Mouse (Mus musculus) E14TG2a.4 (cell line): Measurements from ENCODE around the gene Glud1.

ENCODE experiments used
- CTCF ChIP-seq: conservative IDR thresholded peaks from 2 replicates; pipeline ENCODE4 v1.5.1; 2014; ENCODE audit warnings: low read length
- NANOG ChIP-seq: IDR thresholded peaks from 2 replicates; pipeline ENCODE4 v1.6.1; 2014; ENCODE audit warnings: borderline replicate concordance, low read length, mixed read lengths
- POU5F1 ChIP-seq: IDR thresholded peaks from 2 replicates; pipeline ENCODE4 v1.6.1; 2014; ENCODE audit warnings: low read length, borderline replicate concordance

DNA sequence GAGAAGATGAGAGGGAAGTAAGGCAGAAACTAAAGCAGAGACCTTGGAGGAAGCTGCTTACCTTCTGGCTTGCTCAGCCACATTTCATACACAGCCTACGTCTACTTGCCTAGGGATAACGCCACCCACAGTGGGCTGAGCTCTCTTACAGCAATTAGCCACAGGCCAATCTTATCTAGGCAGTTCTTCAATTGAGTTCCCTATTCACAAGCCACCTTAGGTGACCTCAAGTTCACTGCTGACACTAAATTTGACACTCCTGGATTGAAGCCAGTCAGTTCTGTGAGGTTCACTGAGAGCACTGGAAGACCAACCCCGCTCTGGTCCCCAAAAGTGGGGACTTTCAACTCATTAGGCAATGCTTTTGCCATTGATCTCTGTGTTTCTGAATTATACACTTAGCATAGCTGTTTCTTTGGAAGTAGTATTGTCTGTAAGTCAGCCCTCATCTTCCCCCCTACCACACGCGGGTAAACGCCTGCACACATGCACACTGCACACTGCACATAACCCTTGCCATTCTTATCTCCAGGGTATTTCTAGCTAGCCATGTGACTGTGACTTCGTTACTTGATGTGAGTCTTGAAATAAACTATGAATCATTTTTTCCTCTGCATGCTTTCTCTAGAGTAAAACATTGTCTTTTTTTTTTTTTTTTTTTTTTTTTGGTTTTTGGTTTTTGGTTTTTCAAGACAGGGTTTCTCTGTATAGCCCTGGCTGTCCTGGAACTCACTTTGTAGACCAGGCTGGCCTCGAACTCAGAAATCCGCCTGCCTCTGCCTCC lies 72.6 kb downstream of the Glud1 start:
- no peak for TF ChIP-seq CTCF
- TF ChIP-seq POU5F1: no peak
- no peak for TF ChIP-seq NANOG
